Mouse (Mus musculus) thymus, adult 2 months (tissue): ENCODE results near the gene Ska3. TPM values are rescaled to one million over a fixed set of nuclear protein-coding genes. Genes with fewer than 3 reads are reported as not detected.
"Not testable (repeated sequence)": the region's sequence is repeated elsewhere in the genome, so short reads cannot be mapped to it uniquely, and the experiment has no call there.

Source experiments
- DNase-seq: peaks from one replicate; pipeline ENCODE4 v3.0.0; 2021
- H3K27ac ChIP-seq: fragments of 200-500 bp; 2 replicates; pipeline ENCODE4 v1.5.1; 2012; ENCODE audit warnings: low read length, control low read depth; ENCODE audit not compliant: control insufficient read depth, insufficient read depth
- H3K27me3 ChIP-seq: fragments of 200-500 bp; 2 replicates; pipeline ENCODE4 v1.6.1; 2012; ENCODE audit warnings: mild to moderate bottlenecking, low read length, moderate library complexity, mixed read lengths; ENCODE audit not compliant: control insufficient read depth, insufficient read depth
- H3K36me3 ChIP-seq: fragments of 200-500 bp; 2 replicates; pipeline ENCODE4 v1.6.1; 2012; ENCODE audit warnings: mild to moderate bottlenecking, low read length, moderate library complexity; ENCODE audit not compliant: control insufficient read depth, insufficient read depth
- H3K4me1 ChIP-seq: fragments of 200-500 bp; replicated peaks from 2 replicates; pipeline ENCODE4 v1.6.1; 2012; ENCODE audit warnings: low read length; ENCODE audit not compliant: control insufficient read depth, insufficient read depth
- H3K4me3 ChIP-seq: fragments of 200-500 bp; 2 replicates; pipeline ENCODE4 v1.5.1; 2012; ENCODE audit warnings: mild to moderate bottlenecking, low read length, control low read depth, moderate library complexity; ENCODE audit not compliant: control insufficient read depth, insufficient read depth
- CTCF ChIP-seq: fragments of 200-500 bp; IDR thresholded peaks from 2 replicates; pipeline ENCODE4 v1.5.1; 2012; ENCODE audit warnings: mild to moderate bottlenecking, control low read depth, low read length, moderate library complexity, borderline replicate concordance; ENCODE audit not compliant: control insufficient read depth, poor library complexity, insufficient read depth; ENCODE audit errors: extremely low read depth
- POLR2A ChIP-seq: fragments of 200-500 bp; IDR thresholded peaks from 2 replicates; pipeline ENCODE4 v1.6.1; 2012; ENCODE audit warnings: mild to moderate bottlenecking, low read length, control low read depth, moderate library complexity; ENCODE audit not compliant: control insufficient read depth, poor library complexity, insufficient read depth; ENCODE audit errors: extremely low read depth
- WGBS: fragments of 180-500 bp; shearing (Covaris S2); methylation state at CpG from one replicate; pipeline ENCODE4 v1.1.7; 2018; 5-methylcytosine and 5-hydroxymethylcytosine counted together
- polyA plus RNA-seq: library from polyadenylated mRNA; depleted of rRNA; stranded (reverse); fragments of >200 nt; gene quantifications from 2 replicates; pipeline ENCODE4 v1.2.3, GENCODE M21; 2012

Ska3 gene
- polyA plus RNA-seq, 1 experiment = 5.9 TPM

DNA sequence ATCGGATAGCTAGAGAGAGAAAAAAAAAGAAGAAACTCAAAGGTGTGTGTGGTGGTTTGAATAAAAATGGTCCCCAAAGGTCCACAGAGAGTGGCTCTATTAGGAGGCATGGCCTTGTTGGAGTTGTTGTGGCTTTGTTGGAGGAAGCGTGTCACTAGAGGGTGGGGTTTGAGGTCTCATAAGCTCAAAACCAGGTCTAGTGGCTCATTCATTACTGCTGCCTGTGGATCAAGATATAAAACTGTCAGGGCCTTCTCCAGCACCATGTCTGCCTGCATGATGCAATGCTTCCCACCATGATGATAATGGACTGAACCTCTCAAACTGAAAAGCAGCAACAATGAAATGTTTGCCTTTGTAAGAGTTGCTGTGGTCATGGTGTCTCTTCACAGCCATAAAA, 32.6 kb upstream of the Ska3 start:
- no peak overlapping the region for H3K27ac ChIP-seq
- TF ChIP-seq CTCF = no peak
- no peak for TF ChIP-seq POLR2A
- no peaks in the 10 kb centered on the region for H3K4me1 ChIP-seq
- H3K4me3 ChIP-seq = no peak overlapping the region
- H3K36me3 ChIP-seq = peaks cover 12% of the 10 kb centered on the region; the same call in 1 of the 2 replicates
- 98% methylated on average over 2 of the region's 2 CpGs for WGBS
- no peaks in the 10 kb centered on the region for H3K27me3 ChIP-seq
- no peak for DNase-seq

DNA sequence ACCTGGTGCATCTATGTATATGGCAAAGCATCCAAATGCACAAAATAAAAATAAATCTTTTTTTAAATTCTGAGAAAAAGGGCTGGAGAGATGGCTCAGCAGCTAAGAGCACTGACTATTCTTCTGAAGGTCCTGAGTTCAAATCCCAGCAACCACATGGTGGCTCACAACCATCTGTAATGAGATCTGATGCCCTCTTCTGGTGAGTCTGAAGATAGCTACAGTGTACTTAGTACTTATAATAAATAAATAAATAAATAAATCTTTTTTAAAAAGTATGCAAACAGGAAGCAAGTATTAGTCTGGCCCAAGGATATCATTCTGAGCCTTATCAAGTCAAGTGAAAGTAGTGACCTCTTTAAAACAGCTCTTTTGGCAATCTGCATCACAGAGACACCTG, 30.1 kb upstream of the Ska3 start:
- not testable (repeated sequence) for H3K27ac ChIP-seq, H3K27me3 ChIP-seq, DNase-seq, H3K4me1 ChIP-seq, H3K4me3 ChIP-seq
- H3K36me3 ChIP-seq = peaks cover 13% of the 10 kb centered on the region; the same call in 1 of the 2 replicates

DNA sequence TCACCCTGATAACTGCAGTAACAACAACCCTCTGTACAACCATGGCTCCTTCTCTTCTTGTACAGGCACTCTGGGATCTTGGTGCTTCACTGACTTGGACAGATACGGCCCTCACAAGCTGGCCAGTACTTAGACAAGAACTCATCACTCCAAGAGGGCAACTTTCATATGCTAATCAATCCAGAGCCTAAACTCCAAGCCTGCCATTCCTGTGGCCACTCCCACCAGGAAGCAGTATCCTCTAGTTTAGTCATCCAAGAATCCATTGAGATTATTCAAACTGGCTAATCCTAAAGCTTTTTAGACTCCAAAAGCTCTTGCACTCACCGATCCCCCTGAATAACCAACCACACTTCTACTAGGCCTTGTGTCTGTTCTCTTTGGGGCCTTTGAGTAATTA, 27.0 kb upstream of the Ska3 start:
- WGBS = 99% methylated on average over 2 of the region's 2 CpGs
- no peaks in the 10 kb centered on the region for H3K4me1 ChIP-seq

DNA sequence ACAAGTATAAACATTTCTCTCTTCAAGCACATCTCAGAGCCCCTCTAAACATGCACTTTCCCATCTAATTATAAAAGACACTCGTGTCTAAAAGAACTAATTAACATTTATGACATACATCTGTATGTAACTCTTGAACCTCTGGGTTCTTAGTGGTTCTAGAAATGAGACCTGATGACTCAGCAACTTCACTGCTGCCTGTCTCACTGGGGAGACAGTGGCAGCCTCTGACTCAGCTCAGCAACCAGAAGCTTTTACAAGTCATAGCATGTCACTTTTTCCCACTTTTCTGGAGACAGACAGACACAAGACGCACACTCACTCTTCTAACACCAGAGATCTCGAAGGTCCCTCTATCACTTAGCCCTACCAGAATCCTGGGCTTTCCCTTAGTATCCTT, 24.3 kb upstream of the Ska3 start:
- 91% methylated on average over 3 of the region's 3 CpGs for WGBS
- TF ChIP-seq POLR2A = no peak
- TF ChIP-seq CTCF = no peak
- Histone ChIP-seq H3K36me3 (peaks cover 20% of the 10 kb centered on the region; the same call in 1 of the 2 replicates), H3K4me1 (no peaks in the 10 kb centered on the region), H3K4me3 (no peak overlapping the region), H3K27me3 (no peaks in the 10 kb centered on the region), H3K27ac (no peak overlapping the region)
- DNase-seq = no peak

More for the DNA sequence above, 27.0 kb upstream of the Ska3 start:
- TF ChIP-seq POLR2A = no peak
- TF ChIP-seq CTCF = no peak
- no peak overlapping the region for H3K4me3 ChIP-seq
- H3K27ac ChIP-seq = no peak overlapping the region
- DNase-seq = no peak
- H3K36me3 ChIP-seq = peaks cover 8% of the 10 kb centered on the region; the same call in 1 of the 2 replicates
- H3K27me3 ChIP-seq = no peaks in the 10 kb centered on the region

DNA sequence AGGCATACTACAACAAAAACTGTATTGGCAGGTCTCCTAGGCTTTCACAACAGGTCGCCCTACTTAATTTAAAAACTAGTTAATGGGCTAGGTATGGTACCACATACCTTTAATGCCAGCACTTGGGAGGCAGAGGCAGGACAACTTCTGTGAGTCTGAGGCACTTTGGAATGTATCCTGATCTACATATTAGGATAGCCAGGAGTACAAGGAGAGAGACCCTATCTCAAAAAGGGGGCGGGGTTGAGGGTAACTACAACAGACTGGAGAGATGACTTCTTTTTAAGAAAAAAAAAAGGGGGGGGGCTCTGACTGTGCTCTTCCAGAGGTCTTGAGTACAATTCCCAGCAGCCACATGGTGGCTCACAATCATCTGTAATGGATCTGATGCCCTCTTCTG, 22.7 kb upstream of the Ska3 start:
- no peaks in the 10 kb centered on the region for H3K27me3 ChIP-seq
- no peak overlapping the region for H3K27ac ChIP-seq
- 93% methylated on average over 2 of the region's 2 CpGs for WGBS
- TF ChIP-seq CTCF (no peak), POLR2A (no peak)
- peaks cover 20% of the 10 kb centered on the region; the same call in 1 of the 2 replicates for H3K36me3 ChIP-seq
- H3K4me3 ChIP-seq = no peak overlapping the region
- no peaks in the 10 kb centered on the region for H3K4me1 ChIP-seq
- no peak for DNase-seq

DNA sequence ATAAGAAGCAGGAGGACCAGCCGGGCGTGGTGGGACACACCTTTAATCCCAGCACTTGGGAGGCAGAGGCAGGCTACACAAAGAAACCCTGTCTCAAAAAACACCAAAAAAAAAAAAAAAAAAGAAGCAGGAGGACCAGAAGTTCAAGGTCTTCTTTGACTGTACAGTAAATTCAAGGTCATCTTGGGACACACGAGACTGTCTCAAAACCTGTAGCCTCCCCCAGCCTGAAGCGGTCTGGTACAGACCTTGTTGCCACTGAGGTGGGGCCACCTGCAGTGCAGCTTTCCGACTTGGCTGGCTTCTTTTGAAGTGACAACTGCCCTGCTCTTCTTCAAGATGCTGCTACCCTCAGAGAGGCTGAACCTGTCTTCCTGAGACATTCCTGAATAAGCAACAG, 22.1 kb upstream of the Ska3 start:
- H3K27me3 ChIP-seq, H3K27ac ChIP-seq, H3K4me3 ChIP-seq, H3K4me1 ChIP-seq, DNase-seq: not testable (repeated sequence)
- WGBS = 95% methylated on average over 5 of the region's 5 CpGs
- H3K36me3 ChIP-seq = peaks cover 20% of the 10 kb centered on the region; the same call in 1 of the 2 replicates

DNA sequence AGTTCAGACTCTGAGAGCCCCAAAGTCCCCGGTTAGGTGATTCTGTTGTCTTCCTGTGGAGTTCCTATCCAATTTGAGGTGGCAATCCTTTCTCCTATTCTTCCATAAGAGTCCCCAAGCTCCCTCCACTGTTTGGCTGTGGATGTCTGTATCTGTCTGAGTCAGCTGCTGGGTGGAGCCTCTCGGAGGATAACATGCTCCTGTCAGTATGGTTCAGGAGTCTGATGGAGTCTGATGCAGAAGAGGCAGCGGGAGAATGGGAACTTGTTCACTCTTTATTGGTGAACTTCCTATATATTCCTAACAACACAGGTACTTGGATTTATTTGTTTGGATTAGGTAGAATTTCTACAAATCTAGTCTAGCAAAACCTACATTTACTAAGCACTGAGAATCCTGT, 18.6 kb upstream of the Ska3 start:
- WGBS = 93% methylated on average over 3 of the region's 3 CpGs
- Histone ChIP-seq H3K4me1 (no peaks in the 10 kb centered on the region), H3K27ac (no peak overlapping the region), H3K27me3 (no peaks in the 10 kb centered on the region), H3K4me3 (no peak overlapping the region), H3K36me3 (peaks cover 38% of the 10 kb centered on the region)
- TF ChIP-seq CTCF (no peak), POLR2A (no peak)
- DNase-seq = no peak
